Mouse (Mus musculus): Measurements from ENCODE around the gene Slc6a9. TPM values are rescaled to one million over a fixed set of nuclear protein-coding genes. Genes with fewer than 3 reads are reported as not detected.
A peak's percentile ranks its signal among the peaks of the same experiment; 100 is the strongest.

Gene Slc6a9
- polyA plus RNA-seq, 1 experiment from 2014 or later = 10.3 TPM

DNA sequence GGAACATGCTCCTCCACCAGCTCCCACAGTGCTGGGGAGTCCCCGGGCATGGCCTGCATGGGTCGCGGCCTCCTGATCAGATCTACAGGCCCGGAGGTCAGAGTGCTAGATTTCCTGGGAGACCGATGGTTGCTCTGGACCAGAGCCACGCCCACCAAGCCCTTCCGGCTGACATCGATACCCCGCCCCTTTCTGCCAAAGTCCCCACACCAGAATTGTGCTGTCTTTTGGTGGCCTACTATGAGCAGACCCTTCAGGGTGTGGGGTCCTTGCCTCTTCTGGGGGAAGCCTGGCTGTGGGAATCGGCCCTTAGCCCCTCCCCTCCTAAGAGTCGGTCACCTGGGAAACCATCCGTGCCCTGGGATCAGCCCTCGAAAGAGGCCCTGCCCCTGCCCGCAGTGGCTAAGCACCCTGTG lies 38.2 kb downstream of the Slc6a9 start, which contains the start of gene Ccdc24:
Gene Ccdc24 (minus strand): TSS at position 87 of the 416 bp plus-strand sequence.
- Histone ChIP-seq H3K4me2 (peak within 1 kb of the TSS; percentile 76), H3K36me3 (peaks cover 36% of the 10 kb centered on the region), H3K27me3 (replicated peaks) (peaks cover 26% of the 10 kb centered on the region), H3K4me1 (replicated peaks) (peaks cover 22% of the 10 kb centered on the region), H3K9ac (0 out of 2 replicates have a peak within 1 kb of the TSS, but pooled peaks have one; percentile 30), H3K9me3 (replicated peaks) (no peaks in the 10 kb centered on the region), H3K4me3 (peak within 1 kb of the TSS; percentile 34), H3K27ac (ENCODE audit: poor library complexity, severe bottlenecking) (no peak within 1 kb of the TSS)
- peak; percentile 34; the same call in 1 of the 2 replicates for ATAC-seq (ENCODE audit: insufficient number of reproducible peaks, low FRiP score)
- WGBS = 6% methylated on average over 14 of the region's 14 CpGs

DNA sequence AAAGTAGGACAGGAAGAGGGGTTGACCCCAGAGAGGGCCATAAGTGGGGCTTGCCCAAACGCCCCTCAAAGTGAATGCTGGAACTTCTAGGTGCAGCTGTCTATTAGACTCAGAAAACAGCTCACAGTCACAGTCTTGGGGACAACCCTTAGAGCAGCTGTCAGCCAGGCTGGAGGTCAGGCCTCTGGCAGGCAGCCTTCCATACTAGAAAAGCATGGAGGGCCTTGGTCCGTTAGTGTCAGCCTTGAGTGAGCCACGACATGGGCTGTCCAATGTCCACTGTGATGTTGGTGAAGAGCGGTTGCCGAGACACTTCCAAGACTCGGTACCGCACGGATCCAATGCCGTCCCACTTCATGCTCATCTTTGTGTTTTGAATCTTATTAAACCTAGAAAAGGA lies 39.3 kb downstream of the Slc6a9 start:
- H3K27ac ChIP-seq (ENCODE audit: poor library complexity, severe bottlenecking) = no peak overlapping the region
- no peak overlapping the region for H3K4me3 ChIP-seq
- H3K9ac ChIP-seq = no peak overlapping the region
- H3K4me2 ChIP-seq = no peak overlapping the region
- H3K4me1 ChIP-seq (replicated peaks) = peaks cover 22% of the 10 kb centered on the region
- no peak for ATAC-seq (ENCODE audit: insufficient number of reproducible peaks, low FRiP score)
- WGBS = 94% methylated on average over 9 of the region's 9 CpGs
- H3K9me3 ChIP-seq (replicated peaks) = no peaks in the 10 kb centered on the region
- H3K27me3 ChIP-seq (replicated peaks) = peaks cover 18% of the 10 kb centered on the region
- peaks cover 39% of the 10 kb centered on the region for H3K36me3 ChIP-seq

DNA sequence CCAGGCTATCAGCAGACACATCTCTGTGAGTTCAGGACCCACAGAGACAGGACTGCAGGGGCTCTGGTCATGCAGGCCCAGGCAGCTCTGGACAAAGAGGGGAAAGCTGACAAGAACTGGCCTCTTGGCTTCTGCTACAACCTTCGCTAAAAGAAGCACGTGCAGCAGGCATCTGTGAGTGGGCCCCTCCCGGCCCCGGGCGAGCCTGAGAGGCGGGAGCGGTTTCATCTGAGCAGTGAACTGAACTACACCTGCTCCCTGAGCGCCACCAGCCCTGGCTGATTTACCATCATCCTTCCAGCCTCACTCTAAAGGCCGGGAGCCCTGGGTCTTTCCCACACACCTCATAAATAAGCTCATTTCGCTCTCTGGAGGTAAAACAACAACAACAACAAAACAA lies 44.0 kb downstream of the Slc6a9 start:
- Histone ChIP-seq H3K27ac (ENCODE audit: poor library complexity, severe bottlenecking) (no peak overlapping the region), H3K9me3 (replicated peaks) (no peaks in the 10 kb centered on the region), H3K4me1 (replicated peaks) (peaks cover 8% of the 10 kb centered on the region), H3K36me3 (peaks cover 54% of the 10 kb centered on the region), H3K4me2 (no peak overlapping the region), H3K27me3 (replicated peaks) (no peaks in the 10 kb centered on the region), H3K4me3 (no peak overlapping the region), H3K9ac (no peak overlapping the region)
- 47% methylated on average over 10 of the region's 10 CpGs for WGBS
- no peak for ATAC-seq (ENCODE audit: insufficient number of reproducible peaks, low FRiP score)

DNA sequence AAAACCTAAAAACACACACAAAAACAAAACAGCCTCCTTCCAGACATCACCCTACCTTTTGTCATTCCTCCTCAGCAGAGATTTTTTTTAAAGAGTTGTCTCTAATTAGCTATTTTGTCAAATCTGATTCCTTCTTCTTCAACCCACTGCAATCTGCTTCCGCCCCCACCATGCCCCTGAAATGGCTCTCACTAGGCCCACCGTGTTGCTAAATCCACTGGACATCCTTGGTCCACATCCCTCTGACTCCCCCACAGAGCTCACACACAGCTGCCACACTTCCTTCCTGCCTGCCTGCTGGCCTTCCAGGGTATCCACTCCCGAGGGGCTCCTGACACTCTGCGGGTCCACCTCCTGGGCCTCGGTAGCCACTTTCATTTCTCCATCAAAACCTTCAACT lies 44.4 kb downstream of the Slc6a9 start:
- 63% methylated on average over 5 of the region's 5 CpGs for WGBS
- Histone ChIP-seq H3K9me3 (replicated peaks) (no peaks in the 10 kb centered on the region), H3K4me1 (replicated peaks) (peaks cover 10% of the 10 kb centered on the region), H3K4me3 (no peak overlapping the region), H3K9ac (no peak overlapping the region; the same call in 1 of the 2 replicates), H3K27ac (ENCODE audit: poor library complexity, severe bottlenecking) (no peak overlapping the region), H3K27me3 (replicated peaks) (no peaks in the 10 kb centered on the region), H3K4me2 (no peak overlapping the region), H3K36me3 (peaks cover 50% of the 10 kb centered on the region)
- no peak for ATAC-seq (ENCODE audit: insufficient number of reproducible peaks, low FRiP score)

DNA sequence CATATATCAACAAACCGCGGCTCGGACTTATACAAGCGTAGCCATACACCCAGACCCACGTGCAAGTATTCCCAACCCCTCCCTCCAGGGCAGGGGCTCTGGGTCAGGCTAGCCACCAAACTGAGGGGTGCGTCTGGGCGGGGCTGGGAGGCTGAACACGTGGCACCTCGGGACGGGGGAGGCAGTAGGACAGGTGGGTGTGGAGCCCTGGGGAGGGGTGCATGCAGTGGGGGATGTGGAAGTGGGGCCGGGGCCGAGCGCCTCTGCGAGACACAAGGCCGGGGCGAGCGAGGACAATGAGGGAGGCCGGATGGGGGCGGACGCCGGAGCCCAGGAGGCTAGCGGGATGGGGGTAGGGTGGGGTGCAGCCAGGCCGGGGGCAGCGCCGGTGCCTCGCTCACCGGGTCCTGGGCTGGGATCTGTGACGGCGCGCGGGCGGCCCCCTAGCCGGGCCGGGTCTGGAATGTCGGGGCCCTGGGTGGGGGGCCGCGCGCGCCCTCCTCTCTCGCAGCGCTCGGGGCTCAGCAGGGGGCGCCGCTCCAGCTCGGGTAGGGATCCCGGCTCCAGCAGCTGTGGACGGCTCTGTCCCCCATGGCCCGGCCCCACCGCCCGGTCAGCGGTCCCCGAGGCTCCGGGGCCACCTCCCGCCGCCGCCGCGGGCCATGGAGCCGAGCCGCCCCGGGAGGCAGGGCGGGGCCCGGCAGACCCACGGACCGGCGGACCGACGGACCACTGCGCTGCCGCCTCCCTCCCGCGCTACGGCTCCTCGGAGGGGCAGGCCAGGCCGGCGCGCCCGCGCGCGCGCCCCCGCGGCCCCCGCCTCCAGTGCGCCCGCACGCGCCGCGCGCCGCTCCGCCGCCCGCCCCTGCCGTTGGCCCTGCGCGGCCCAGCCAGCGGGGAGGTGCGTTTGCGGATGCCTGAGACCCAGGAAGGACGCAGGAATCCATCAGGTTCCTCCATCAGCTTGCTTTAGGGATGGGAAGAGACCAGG lies 48.7 kb downstream of the Slc6a9 start, which contains the start of gene B4galt2:
Gene B4galt2 (minus strand): TSS at position 787 of the 991 bp plus-strand sequence.
- WGBS = under 1% methylated on average over 50 of the region's 103 CpGs
- H3K27ac ChIP-seq (ENCODE audit: poor library complexity, severe bottlenecking) = peak within 1 kb of the TSS; percentile 57; the same call in 1 of the 2 replicates

DNA sequence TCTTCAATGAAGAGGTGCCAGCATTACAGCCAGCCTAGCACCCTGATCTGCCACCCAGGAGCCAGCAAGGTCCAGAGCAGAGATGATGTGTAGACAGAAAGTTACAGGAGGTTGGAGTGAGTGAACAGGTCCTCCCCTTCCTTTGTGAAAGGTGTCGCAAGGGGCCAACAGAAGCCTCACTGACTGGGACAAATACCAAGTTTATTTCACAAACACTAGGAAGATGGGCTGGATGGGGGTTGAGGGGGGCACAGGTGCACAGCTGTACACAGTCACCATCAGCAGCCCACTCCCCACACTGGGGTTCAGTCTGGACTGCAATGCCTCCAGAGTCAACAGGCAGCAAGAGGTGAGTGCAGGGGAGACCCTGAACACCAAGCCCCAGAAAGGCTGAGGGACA lies 49.8 kb downstream of the Slc6a9 start:
- ATAC-seq (ENCODE audit: insufficient number of reproducible peaks, low FRiP score) = no peak
- H3K27me3 ChIP-seq (replicated peaks) = no peaks in the 10 kb centered on the region
- peak overlapping the region; percentile 96; the same call in 1 of the 2 replicates for H3K4me3 ChIP-seq
- H3K27ac ChIP-seq (ENCODE audit: poor library complexity, severe bottlenecking) = no peak overlapping the region
- H3K9ac ChIP-seq = peak overlapping the region; percentile 93
- no peaks in the 10 kb centered on the region for H3K9me3 ChIP-seq (replicated peaks)
- H3K4me2 ChIP-seq = peak overlapping the region; percentile 94
- H3K4me1 ChIP-seq (replicated peaks) = peaks cover 25% of the 10 kb centered on the region
- H3K36me3 ChIP-seq = peaks cover 42% of the 10 kb centered on the region
- 94% methylated on average over 1 of the region's 1 CpGs for WGBS

More for the DNA sequence above, 48.7 kb downstream of the Slc6a9 start, which contains the start of gene B4galt2:
- Histone ChIP-seq H3K4me1 (replicated peaks) (peaks cover 25% of the 10 kb centered on the region), H3K4me3 (peak within 1 kb of the TSS; percentile 96), H3K27me3 (replicated peaks) (no peaks in the 10 kb centered on the region), H3K36me3 (peaks cover 38% of the 10 kb centered on the region), H3K9ac (peak within 1 kb of the TSS; percentile 93), H3K4me2 (peak within 1 kb of the TSS; percentile 94), H3K9me3 (replicated peaks) (no peaks in the 10 kb centered on the region)
- peak; percentile 43 for ATAC-seq (ENCODE audit: insufficient number of reproducible peaks, low FRiP score)

DNA sequence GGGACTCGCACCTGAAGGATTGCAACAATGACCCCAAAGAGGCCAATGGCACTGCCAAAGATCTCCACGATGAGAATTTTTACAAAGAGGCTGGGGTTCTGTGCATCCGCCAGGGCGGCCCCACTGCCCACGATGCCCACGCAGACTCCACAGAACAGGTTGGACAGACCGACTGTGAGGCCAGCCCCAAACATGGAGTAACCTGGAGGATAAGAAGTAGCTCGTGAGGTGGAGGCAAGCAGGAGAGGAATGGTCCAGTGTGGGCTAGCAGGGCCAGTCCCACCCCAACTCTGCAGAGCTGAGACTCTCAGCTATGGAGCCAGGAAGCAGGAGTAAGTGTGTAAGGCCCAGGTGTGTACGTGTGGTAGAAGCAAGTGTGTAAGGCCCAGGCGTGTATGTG lies 50.8 kb downstream of the Slc6a9 start:
- 90% methylated on average over 10 of the region's 10 CpGs for WGBS
- no peaks in the 10 kb centered on the region for H3K27me3 ChIP-seq (replicated peaks)
- no peaks in the 10 kb centered on the region for H3K9me3 ChIP-seq (replicated peaks)
- H3K4me1 ChIP-seq (replicated peaks) = peaks cover 25% of the 10 kb centered on the region
- H3K27ac ChIP-seq (ENCODE audit: poor library complexity, severe bottlenecking) = no peak overlapping the region
- H3K4me3 ChIP-seq = no peak overlapping the region
- ATAC-seq (ENCODE audit: insufficient number of reproducible peaks, low FRiP score) = no peak
- no peak overlapping the region for H3K4me2 ChIP-seq
- no peak overlapping the region for H3K9ac ChIP-seq
- peaks cover 44% of the 10 kb centered on the region for H3K36me3 ChIP-seq

DNA sequence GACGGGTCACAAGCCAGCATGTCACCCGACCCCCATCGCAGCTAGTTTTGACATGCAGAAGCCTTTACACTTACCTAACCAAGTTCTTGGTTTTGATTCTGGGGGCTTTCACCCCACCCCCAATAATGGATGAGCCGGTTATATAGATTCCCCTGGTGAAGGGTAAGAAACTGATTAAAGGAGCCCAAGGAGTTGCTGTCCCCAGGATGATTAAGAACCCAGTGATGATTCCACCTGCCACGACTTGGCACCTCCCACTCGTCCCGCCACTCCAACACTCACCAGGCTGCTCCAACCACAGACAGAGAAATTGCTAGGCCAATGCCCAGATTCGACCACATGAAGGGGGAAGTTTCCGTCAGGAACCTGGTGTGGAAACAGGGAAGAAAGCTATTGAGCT lies 51.7 kb downstream of the Slc6a9 start:
- peak overlapping the region; percentile 94 for H3K4me3 ChIP-seq
- no peak overlapping the region for H3K27ac ChIP-seq (ENCODE audit: poor library complexity, severe bottlenecking)
- H3K36me3 ChIP-seq = peaks cover 35% of the 10 kb centered on the region
- WGBS = 83% methylated on average over 9 of the region's 9 CpGs
- H3K4me2 ChIP-seq = peak overlapping the region; percentile 82
- H3K4me1 ChIP-seq (replicated peaks) = peaks cover 28% of the 10 kb centered on the region
- H3K27me3 ChIP-seq (replicated peaks) = no peaks in the 10 kb centered on the region
- H3K9ac ChIP-seq = peak overlapping the region; percentile 91
- H3K9me3 ChIP-seq (replicated peaks) = no peaks in the 10 kb centered on the region
- no peak for ATAC-seq (ENCODE audit: insufficient number of reproducible peaks, low FRiP score)

DNA sequence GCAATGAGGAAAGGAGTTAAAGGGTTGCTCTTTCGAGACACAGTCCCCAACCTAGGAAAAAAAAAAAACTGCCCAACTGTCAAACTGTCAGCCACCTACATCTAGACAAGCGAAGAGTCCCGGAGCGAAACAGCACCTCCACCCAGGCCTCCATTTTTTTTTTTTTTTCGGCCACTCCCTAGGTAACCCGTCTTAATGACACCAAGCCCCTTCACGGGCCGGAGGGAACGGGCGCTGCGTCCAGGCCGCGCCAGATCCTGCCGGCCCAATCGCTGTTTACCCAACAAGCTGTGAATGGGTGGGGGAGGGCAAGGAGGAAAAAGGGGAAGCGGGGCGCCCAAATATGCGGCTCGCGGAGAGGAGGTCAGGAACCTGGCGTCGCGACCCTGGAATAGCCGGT lies 52.3 kb downstream of the Slc6a9 start:
- peaks cover 32% of the 10 kb centered on the region for H3K4me1 ChIP-seq (replicated peaks)
- H3K4me3 ChIP-seq = peak overlapping the region; percentile 94
- peak; percentile 30 for ATAC-seq (ENCODE audit: insufficient number of reproducible peaks, low FRiP score)
- H3K4me2 ChIP-seq = peak overlapping the region; percentile 82
- H3K9me3 ChIP-seq (replicated peaks) = no peaks in the 10 kb centered on the region
- H3K27ac ChIP-seq (ENCODE audit: poor library complexity, severe bottlenecking) = peak overlapping the region; percentile 24
- H3K36me3 ChIP-seq = peaks cover 34% of the 10 kb centered on the region
- 1% methylated on average over 24 of the region's 24 CpGs for WGBS
- no peaks in the 10 kb centered on the region for H3K27me3 ChIP-seq (replicated peaks)
- peak overlapping the region; percentile 91 for H3K9ac ChIP-seq

DNA sequence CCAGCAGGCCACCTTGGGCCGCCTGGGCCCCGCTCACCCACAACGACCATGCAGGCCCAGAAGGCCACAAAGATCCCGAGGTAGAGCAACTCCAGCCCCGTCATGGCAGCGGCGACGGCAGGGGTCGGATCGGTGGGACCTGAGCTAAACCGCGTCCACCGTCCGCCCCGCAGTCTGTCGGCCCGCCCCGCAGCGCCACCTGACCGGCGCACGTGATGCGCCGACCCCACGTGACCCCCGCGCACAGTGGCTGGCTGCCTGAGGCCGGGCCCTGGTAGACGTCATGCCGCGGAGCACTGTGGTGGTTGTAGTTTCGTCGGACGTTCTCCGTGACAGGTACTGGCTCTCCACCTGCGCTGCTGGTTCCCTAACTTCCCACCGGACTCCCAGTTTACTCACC lies 52.8 kb downstream of the Slc6a9 start, which contains the start of gene Atp6v0b:
Gene Atp6v0b (minus strand): TSS at position 201 of the 400 bp plus-strand sequence.
- H3K27me3 ChIP-seq (replicated peaks) = no peaks in the 10 kb centered on the region

DNA sequence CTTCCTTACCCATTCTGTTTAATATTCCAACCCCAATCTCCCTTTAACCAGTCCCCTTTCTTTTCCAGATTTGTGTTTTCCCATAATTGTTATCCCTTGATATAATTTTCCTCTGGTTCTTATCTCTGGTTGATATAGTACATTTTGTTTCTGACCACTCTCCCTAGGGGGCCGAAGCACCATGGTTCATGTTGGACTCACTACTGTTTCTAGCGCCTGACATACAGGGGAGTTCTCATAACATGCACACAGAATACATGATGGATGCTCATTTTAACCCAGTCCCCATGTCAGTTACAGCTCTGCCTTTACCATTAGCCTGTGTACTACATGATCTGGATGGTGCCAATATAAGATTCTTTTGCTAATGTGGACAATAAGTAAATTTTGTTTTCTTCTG lies 53.6 kb downstream of the Slc6a9 start:
- 65% methylated on average over 2 of the region's 2 CpGs for WGBS

More for the DNA sequence above, 52.8 kb downstream of the Slc6a9 start, which contains the start of gene Atp6v0b:
- H3K9me3 ChIP-seq (replicated peaks) = no peaks in the 10 kb centered on the region
- peaks cover 34% of the 10 kb centered on the region for H3K36me3 ChIP-seq
- H3K9ac ChIP-seq = peak within 1 kb of the TSS; percentile 91
- peak within 1 kb of the TSS; percentile 94 for H3K4me3 ChIP-seq
- ATAC-seq (ENCODE audit: insufficient number of reproducible peaks, low FRiP score) = peak; percentile 95
- peak within 1 kb of the TSS; percentile 24 for H3K27ac ChIP-seq (ENCODE audit: poor library complexity, severe bottlenecking)
- H3K4me1 ChIP-seq (replicated peaks) = peaks cover 31% of the 10 kb centered on the region
- WGBS = 0% methylated on average over 37 of the region's 37 CpGs
- H3K4me2 ChIP-seq = peak within 1 kb of the TSS; percentile 82

More for the DNA sequence above, 53.6 kb downstream of the Slc6a9 start:
- no peak overlapping the region; the same call in 1 of the 2 replicates for H3K9ac ChIP-seq
- peak overlapping the region; percentile 82 for H3K4me2 ChIP-seq
- no peaks in the 10 kb centered on the region for H3K27me3 ChIP-seq (replicated peaks)
- no peak overlapping the region for H3K27ac ChIP-seq (ENCODE audit: poor library complexity, severe bottlenecking)
- peaks cover 24% of the 10 kb centered on the region for H3K4me1 ChIP-seq (replicated peaks)
- no peaks in the 10 kb centered on the region for H3K9me3 ChIP-seq (replicated peaks)
- ATAC-seq (ENCODE audit: insufficient number of reproducible peaks, low FRiP score) = no peak
- H3K4me3 ChIP-seq = no peak overlapping the region; the same call in 1 of the 2 replicates
- peaks cover 34% of the 10 kb centered on the region for H3K36me3 ChIP-seq

Data from heart, embryonic 12.5 days (tissue).